ENCODE assay signal across 13 mouse cellular contexts in the genomic region with DNA sequence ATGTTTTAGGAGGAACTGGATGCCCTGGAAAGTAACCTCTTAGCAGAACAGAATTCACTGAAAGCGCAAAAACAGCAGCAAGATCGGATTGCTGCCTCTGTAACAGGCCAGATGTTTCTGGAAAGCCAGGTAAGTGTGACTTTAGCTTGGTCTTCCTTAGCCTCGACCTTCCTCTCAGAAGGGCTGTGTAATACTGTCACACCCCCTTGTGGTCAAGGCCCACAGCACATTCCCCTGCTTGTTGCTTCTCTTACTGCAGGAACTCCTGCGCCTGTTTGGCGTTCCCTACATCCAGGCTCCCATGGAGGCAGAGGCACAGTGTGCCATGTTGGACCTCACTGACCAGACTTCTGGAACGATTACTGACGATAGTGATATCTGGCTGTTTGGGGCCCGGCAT. TPM values are rescaled to one million over a fixed set of nuclear protein-coding genes. Genes with fewer than 3 reads are reported as not detected.
DNase-seq lines count a peak whose midpoint lies in the region; ATAC-seq and TF ChIP-seq lines count a peak whose summit lies in the region.
"Had no signal": no experiment of that assay in that cellular context is flagged by ENCODE, and none has a peak within 500 bp of the region (broad histone marks: within the 10 kb centered on the region; RNA-seq: fewer than 3 reads in every experiment).

No protein-coding gene starts in this region.

- H3K4me2 ChIP-seq in forebrain, postnatal 0 days (ENCODE audit: low read depth) = no peak overlapping the region
- H3K4me2 ChIP-seq in forebrain, embryonic 11.5 days (ENCODE audit: low read depth, low read length, severe bottlenecking) = no peak overlapping the region
- H3K4me2 ChIP-seq in liver, embryonic 14.5 days (ENCODE audit: low read depth) = no peak overlapping the region
- H3K4me2 ChIP-seq in liver, embryonic 12.5 days = no peak overlapping the region

- ATAC-seq in forebrain, postnatal 0 days = no peak
- ATAC-seq in forebrain, embryonic 11.5 days (replicated peaks; ENCODE audit: low FRiP score) = no peak
- no peak for ATAC-seq in liver, embryonic 14.5 days (ENCODE audit: insufficient read depth)
- ATAC-seq in liver, embryonic 12.5 days = no peak

- H3K9ac ChIP-seq in forebrain, postnatal 0 days = no peak overlapping the region
- H3K9ac ChIP-seq in forebrain, embryonic 11.5 days (ENCODE audit: low read length) = no peak overlapping the region
- H3K9ac ChIP-seq in liver, embryonic 14.5 days (replicated peaks) = no peak overlapping the region
- H3K9ac ChIP-seq in liver, embryonic 12.5 days = no peak overlapping the region

- no peak overlapping the region for H3K4me3 ChIP-seq in forebrain, postnatal 0 days (ENCODE audit: low read depth, low read length)
- H3K4me3 ChIP-seq in forebrain, embryonic 11.5 days (ENCODE audit: low read depth, low read length) = no peak overlapping the region
- no peak overlapping the region for H3K4me3 ChIP-seq in liver, embryonic 14.5 days (ENCODE audit: insufficient read depth in 1 of 2, low read depth in 2 of 2, low read length in 2 of 2)
- H3K4me3 ChIP-seq in liver, embryonic 12.5 days = no peak overlapping the region
- no peak overlapping the region for H3K4me3 ChIP-seq in E14TG2a.4 (replicated peaks; ENCODE audit: low read length)
- no peak overlapping the region for H3K4me3 ChIP-seq in cerebellum, adult 2 months (replicated peaks; ENCODE audit: insufficient read depth, low read depth, low read length)
- H3K4me3 ChIP-seq: forebrain, embryonic 10.5 days had no signal

- H3K4me1 ChIP-seq in forebrain, postnatal 0 days (ENCODE audit: insufficient read depth) = no peaks in the 10 kb centered on the region
- H3K4me1 ChIP-seq in forebrain, embryonic 11.5 days (replicated peaks; ENCODE audit: control insufficient read depth, insufficient read depth, low read length) = no peaks in the 10 kb centered on the region
- H3K4me1 ChIP-seq in liver, embryonic 14.5 days (replicated peaks; ENCODE audit: control insufficient read depth in 2 of 2, insufficient read depth in 2 of 2, low read length in 1 of 2) = no peaks in the 10 kb centered on the region
- H3K4me1 ChIP-seq in liver, embryonic 12.5 days = no peaks in the 10 kb centered on the region
- no peaks in the 10 kb centered on the region for H3K4me1 ChIP-seq in E14TG2a.4 (replicated peaks; ENCODE audit: low read depth, low read length)
- no peaks in the 10 kb centered on the region for H3K4me1 ChIP-seq in cerebellum, adult 2 months (ENCODE audit: control insufficient read depth, insufficient read depth, low read length)
- H3K4me1 ChIP-seq: forebrain, embryonic 10.5 days had no signal

- intact Hi-C loops in left cerebral cortex, postnatal 25 days (cut with DNase I) = no loop called here

- H3K36me3 ChIP-seq in forebrain, postnatal 0 days (ENCODE audit: insufficient read depth) = peaks cover 73% of the 10 kb centered on the region
- peaks cover 15% of the 10 kb centered on the region; the same call in 1 of the 2 replicates for H3K36me3 ChIP-seq in forebrain, embryonic 11.5 days (ENCODE audit: control insufficient read depth, insufficient read depth, low read length)
- H3K36me3 ChIP-seq in liver, embryonic 14.5 days (replicated peaks; ENCODE audit: control insufficient read depth, insufficient read depth, low read depth) = peaks cover 7% of the 10 kb centered on the region
- peaks cover 73% of the 10 kb centered on the region for H3K36me3 ChIP-seq in liver, embryonic 12.5 days
- peaks cover 68% of the 10 kb centered on the region for H3K36me3 ChIP-seq in E14TG2a.4 (ENCODE audit: insufficient read depth, low read length)

- DNase-seq in forebrain, postnatal 0 days = no peak
- no peak for DNase-seq in forebrain, embryonic 11.5 days (ENCODE audit: low spot score)
- DNase-seq in liver, embryonic 14.5 days (ENCODE audit: low read depth in 3 of 3, low spot score in 3 of 3) = no peak
- DNase-seq in brain, embryonic 14.5 days (ENCODE audit: low read depth) = no peak
- DNase-seq in left cerebral cortex, postnatal 25 days (ENCODE audit: low spot score in 2 of 2) = no peak
- DNase-seq in cerebellum, adult 2 months = no peak
- DNase-seq: cerebellum, postnatal 14 days; gastrocnemius, postnatal 14 days; lung, postnatal 4 days had no signal

- no peak overlapping the region for H3K27ac ChIP-seq in forebrain, postnatal 0 days (ENCODE audit: low read depth, low read length)
- no peak overlapping the region for H3K27ac ChIP-seq in forebrain, embryonic 11.5 days (ENCODE audit: low read depth, low read length)
- no peak overlapping the region for H3K27ac ChIP-seq in liver, embryonic 14.5 days
- no peak overlapping the region for H3K27ac ChIP-seq in liver, embryonic 12.5 days
- no peak overlapping the region for H3K27ac ChIP-seq in cerebellum, adult 2 months (ENCODE audit: insufficient read depth, low read length)
- H3K27ac ChIP-seq: forebrain, embryonic 10.5 days had no signal

- TF ChIP-seq POLR2A in brain, embryonic 14.5 days (IDR thresholded peaks at IDR 0.05; ENCODE audit: borderline replicate concordance, extremely low read depth, insufficient read depth, insufficient read length, poor library complexity, severe bottlenecking) = no peak
- TF ChIP-seq POLR2A in cerebellum, adult 2 months (IDR thresholded peaks at IDR 0.05; ENCODE audit: borderline replicate concordance, insufficient read depth, low read length) = no peak

- H3K9me3 ChIP-seq in forebrain, postnatal 0 days (ENCODE audit: low read length) = no peaks in the 10 kb centered on the region
- no peaks in the 10 kb centered on the region; the same call in 1 of the 2 replicates for H3K9me3 ChIP-seq in forebrain, embryonic 11.5 days (ENCODE audit: control insufficient read depth, low read length)
- no peaks in the 10 kb centered on the region for H3K9me3 ChIP-seq in liver, embryonic 14.5 days (ENCODE audit: control insufficient read depth, low read length)
- H3K9me3 ChIP-seq in liver, embryonic 12.5 days (replicated peaks) = no peaks in the 10 kb centered on the region
- H3K9me3 ChIP-seq in E14TG2a.4 (ENCODE audit: low read length) = no peaks in the 10 kb centered on the region

- no peak for TF ChIP-seq EP300 in liver, embryonic 14.5 days (IDR thresholded peaks at IDR 0.05; ENCODE audit: low read depth)

- 87% methylated on average over 8 of the region's 8 CpGs for WGBS in forebrain, postnatal 0 days
- WGBS in forebrain, embryonic 11.5 days = 84% methylated on average over 8 of the region's 8 CpGs
- 79% methylated on average over 8 of the region's 8 CpGs for WGBS in liver, embryonic 14.5 days (ENCODE audit: insufficient replicate concordance)
- WGBS in liver, embryonic 12.5 days (ENCODE audit: insufficient replicate concordance) = 79% methylated on average over 8 of the region's 8 CpGs
- WGBS in cerebellum, adult 2 months = 91% methylated on average over 8 of the region's 8 CpGs

- H3K27me3 ChIP-seq in forebrain, postnatal 0 days (ENCODE audit: insufficient read depth, low read length) = no peaks in the 10 kb centered on the region
- no peaks in the 10 kb centered on the region for H3K27me3 ChIP-seq in forebrain, embryonic 11.5 days (ENCODE audit: control insufficient read depth, insufficient read depth, low read length)
- H3K27me3 ChIP-seq in liver, embryonic 14.5 days (ENCODE audit: control insufficient read depth, insufficient read depth, low read length) = no peaks in the 10 kb centered on the region
- H3K27me3 ChIP-seq in liver, embryonic 12.5 days (replicated peaks) = no peaks in the 10 kb centered on the region
- H3K27me3 ChIP-seq in E14TG2a.4 (ENCODE audit: insufficient read depth, low read length) = no peaks in the 10 kb centered on the region
- H3K27me3 ChIP-seq in cerebellum, adult 2 months (ENCODE audit: control insufficient read depth, insufficient read depth, low read length) = no peaks in the 10 kb centered on the region

- TF ChIP-seq CTCF in forebrain, postnatal 0 days (IDR thresholded peaks at IDR 0.05; ENCODE audit: low read depth) = peak; percentile 44
- peak; percentile 56 for TF ChIP-seq CTCF in liver, embryonic 14.5 days (IDR thresholded peaks at IDR 0.05; ENCODE audit: low read depth)
- TF ChIP-seq CTCF in E14TG2a.4 (conservative IDR thresholded peaks at IDR 0.05; ENCODE audit: low read length) = peak; percentile 46
- peak; percentile 24; the same call in 1 of the 2 replicates for TF ChIP-seq CTCF in brain, embryonic 14.5 days (IDR thresholded peaks at IDR 0.05; ENCODE audit: borderline replicate concordance, extremely low read depth, insufficient read depth, insufficient read length)
- TF ChIP-seq CTCF in cerebellum, adult 2 months (IDR thresholded peaks at IDR 0.05; ENCODE audit: borderline replicate concordance, insufficient read depth, low read depth, low read length) = no peak

RNA-seq across cellular contexts. Expression of gene Ercc5, which starts 26.4 kb away (rescaled TPM):
- total RNA-seq in forebrain, postnatal 0 days (2014; rRNA removed) = 25.2 and 28.0 TPM in 2 replicates
- polyA plus RNA-seq in forebrain, postnatal 0 days (2015; fragmentation: Nextera tagmentation; extraction: Ambion mirVana) = 19.1 and 20.2 TPM in 2 replicates
- 36.0 and 40.9 TPM in 2 replicates for polyA plus RNA-seq in forebrain, embryonic 11.5 days (2014; fragmentation: Nextera tagmentation; extraction: Ambion mirVana)
- 2.5 and 4.7 TPM in 2 replicates for polyA plus RNA-seq in liver, embryonic 14.5 days (2012; rRNA removed)
- polyA plus RNA-seq in liver, embryonic 14.5 days (2014; fragmentation: Nextera tagmentation; extraction: Ambion mirVana) = 4.6 and 5.4 TPM in 2 replicates
- polyA plus RNA-seq in liver, embryonic 12.5 days (2016; fragmentation: Nextera tagmentation; extraction: Ambion mirVana) = 10.6 and 11.1 TPM in 2 replicates
- 28.5 and 28.7 TPM in 2 replicates for polyA plus RNA-seq in brain, embryonic 14.5 days (2012; rRNA removed)
- 10 to 100 TPM; 20.4 to 22.5 TPM for total RNA-seq in left cerebral cortex, postnatal 25 days (2021)
- 19.8 and 20.4 TPM in 2 replicates for polyA plus RNA-seq in cerebellum, adult 2 months (2012; rRNA removed)

RNA-seq across cellular contexts. Expression of gene Mettl21e, which starts 44.9 kb away (rescaled TPM):
- not detected in 2 replicates for total RNA-seq in forebrain, postnatal 0 days (2014; rRNA removed)
- not detected in 2 replicates for polyA plus RNA-seq in forebrain, postnatal 0 days (2015; fragmentation: Nextera tagmentation; extraction: Ambion mirVana)
- not detected in 2 replicates for polyA plus RNA-seq in forebrain, embryonic 11.5 days (2014; fragmentation: Nextera tagmentation; extraction: Ambion mirVana)
- not detected in 2 replicates for polyA plus RNA-seq in liver, embryonic 14.5 days (2012; rRNA removed)
- polyA plus RNA-seq in liver, embryonic 14.5 days (2014; fragmentation: Nextera tagmentation; extraction: Ambion mirVana) = not detected in 2 replicates
- not detected in 2 replicates for polyA plus RNA-seq in liver, embryonic 12.5 days (2016; fragmentation: Nextera tagmentation; extraction: Ambion mirVana)
- polyA plus RNA-seq in brain, embryonic 14.5 days (2012; rRNA removed) = not detected in 2 replicates
- not detected for total RNA-seq in left cerebral cortex, postnatal 25 days (2021)
- polyA plus RNA-seq in cerebellum, adult 2 months (2012; rRNA removed) = not detected in 2 replicates
- total RNA-seq: hematopoietic stem cell, adult 5-6 weeks had no signal
- polyA plus RNA-seq: forebrain, embryonic 10.5 days had no signal

RNA-seq across cellular contexts. Expression of gene Bivm, which starts 55.1 kb away (rescaled TPM):
- total RNA-seq in forebrain, postnatal 0 days (2014; rRNA removed) = 39.9 and 40.1 TPM in 2 replicates
- 16.9 and 22.5 TPM in 2 replicates for polyA plus RNA-seq in forebrain, postnatal 0 days (2015; fragmentation: Nextera tagmentation; extraction: Ambion mirVana)
- polyA plus RNA-seq in forebrain, embryonic 11.5 days (2014; fragmentation: Nextera tagmentation; extraction: Ambion mirVana) = 27.6 and 32.1 TPM in 2 replicates
- polyA plus RNA-seq in liver, embryonic 14.5 days (2012; rRNA removed) = 2.3 and 2.8 TPM in 2 replicates
- polyA plus RNA-seq in liver, embryonic 14.5 days (2014; fragmentation: Nextera tagmentation; extraction: Ambion mirVana) = 3.7 and 4.0 TPM in 2 replicates
- polyA plus RNA-seq in liver, embryonic 12.5 days (2016; fragmentation: Nextera tagmentation; extraction: Ambion mirVana) = 6.1 and 7.5 TPM in 2 replicates
- polyA plus RNA-seq in brain, embryonic 14.5 days (2012; rRNA removed) = 19.7 and 20.9 TPM in 2 replicates
- total RNA-seq in left cerebral cortex, postnatal 25 days (2021) = 10 to 100 TPM; 34.1 to 37.9 TPM
- 15.3 and 15.6 TPM in 2 replicates for polyA plus RNA-seq in cerebellum, adult 2 months (2012; rRNA removed)

RNA-seq across cellular contexts. Expression of gene Kdelc1, which starts 55.3 kb away (rescaled TPM):
- total RNA-seq in forebrain, postnatal 0 days (2014; rRNA removed) = 10.5 and 10.6 TPM in 2 replicates
- 12.7 and 14.2 TPM in 2 replicates for polyA plus RNA-seq in forebrain, postnatal 0 days (2015; fragmentation: Nextera tagmentation; extraction: Ambion mirVana)
- 62.0 and 63.5 TPM in 2 replicates for polyA plus RNA-seq in forebrain, embryonic 11.5 days (2014; fragmentation: Nextera tagmentation; extraction: Ambion mirVana)
- polyA plus RNA-seq in liver, embryonic 14.5 days (2012; rRNA removed) = 7.7 and 10.2 TPM in 2 replicates
- polyA plus RNA-seq in liver, embryonic 14.5 days (2014; fragmentation: Nextera tagmentation; extraction: Ambion mirVana) = 13.2 and 15.4 TPM in 2 replicates
- 26.6 and 28.5 TPM in 2 replicates for polyA plus RNA-seq in liver, embryonic 12.5 days (2016; fragmentation: Nextera tagmentation; extraction: Ambion mirVana)
- 24.2 and 32.2 TPM in 2 replicates for polyA plus RNA-seq in brain, embryonic 14.5 days (2012; rRNA removed)
- total RNA-seq in left cerebral cortex, postnatal 25 days (2021) = 10 to 100 TPM; 10.2 to 11.1 TPM
- polyA plus RNA-seq in cerebellum, adult 2 months (2012; rRNA removed) = 14.6 and 15.3 TPM in 2 replicates
